Mouse (Mus musculus): ENCODE measurements around the gene Mxd1.

Mxd1 gene

DNA sequence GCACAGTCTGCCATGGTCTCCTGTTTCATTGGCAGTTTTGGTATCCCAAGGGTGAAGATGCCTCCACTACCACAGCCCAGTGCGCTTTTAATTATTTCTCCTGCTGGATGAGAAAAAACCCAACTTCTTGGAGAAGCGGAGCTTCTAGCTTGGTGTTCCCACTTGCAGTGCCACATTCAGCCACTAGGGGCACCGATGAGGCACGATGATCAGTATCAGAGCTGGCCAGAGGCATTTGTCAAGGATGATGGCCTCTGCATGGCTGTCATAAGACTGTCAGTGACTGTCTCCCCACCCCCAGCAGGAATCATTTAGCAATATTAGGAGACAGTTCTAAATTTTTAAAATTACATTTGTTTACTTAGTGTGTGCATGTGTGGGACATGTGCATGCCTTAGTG, 69.8 kb downstream of the Mxd1 start:
- peak; percentile 90 for DNase-seq (ENCODE audit: low spot score)

DNA sequence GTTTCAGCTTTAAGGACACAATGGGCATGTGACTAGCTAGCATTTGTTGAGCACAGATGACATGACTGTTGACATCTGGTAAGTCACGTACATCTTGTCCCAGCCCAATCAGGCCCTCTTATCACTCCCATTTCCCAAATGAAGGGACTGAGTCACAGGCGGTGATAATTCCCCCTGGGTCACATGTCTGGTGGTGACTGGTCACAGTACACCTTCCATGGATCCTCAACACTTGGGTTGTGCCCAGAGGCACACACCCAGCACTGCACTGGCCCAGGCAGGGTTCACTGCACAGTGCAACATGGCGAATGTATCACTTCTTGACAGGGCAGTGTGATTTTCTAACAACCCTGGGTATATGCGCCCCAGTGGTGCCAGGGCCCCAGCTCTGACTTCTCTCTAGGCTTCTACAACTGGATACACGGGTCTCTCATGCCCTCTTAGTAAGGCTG, 70.2 kb downstream of the Mxd1 start:
- DNase-seq (ENCODE audit: low spot score) = no peak
